Mouse (Mus musculus): ENCODE measurements around the gene Acsl5. TPM values are rescaled to one million over a fixed set of nuclear protein-coding genes. Genes with fewer than 3 reads are reported as not detected.

Acsl5 gene
- polyA plus RNA-seq, 2 experiments = 13.6 to 42.8 TPM

GRCm38 (mm10) chr19:55209084-55209483, 42.7 kb upstream of the Acsl5 start:
- H3K4me1 ChIP-seq (ENCODE audit: control insufficient read depth, insufficient read depth, low read length) = no peaks in the 10 kb centered on the region
- ATAC-seq (ENCODE audit: low FRiP score, low read depth) (no peak), DNase-seq (ENCODE audit: low spot score) (no peak)
- TF ChIP-seq POLR2A (IDR thresholded peaks at IDR 0.05; ENCODE audit: borderline replicate concordance, extremely low read depth, insufficient read depth, insufficient read length) = no peak
- H3K36me3 ChIP-seq (ENCODE audit: control insufficient read depth, insufficient read depth, low read length) = no peaks in the 10 kb centered on the region
- H3K27ac ChIP-seq (replicated peaks; ENCODE audit: low read depth, low read length) = no peak overlapping the region
- no peak overlapping the region for H3K9ac ChIP-seq (ENCODE audit: low read depth, low read length, severe bottlenecking)
- WGBS = 83% methylated on average over 3 of the region's 3 CpGs
- H3K4me3 ChIP-seq (replicated peaks; ENCODE audit: low read length) = no peak overlapping the region
- H3K9me3 ChIP-seq (ENCODE audit: control insufficient read depth, low read length) = no peaks in the 10 kb centered on the region
- H3K27me3 ChIP-seq (ENCODE audit: control insufficient read depth, insufficient read depth, low read length) = no peaks in the 10 kb centered on the region
- no peak overlapping the region for H3K4me2 ChIP-seq (replicated peaks; ENCODE audit: low read depth, low read length, severe bottlenecking)

GRCm38 (mm10) chr19:55211698-55212097, 40.0 kb upstream of the Acsl5 start:
- no peak for DNase-seq (ENCODE audit: low spot score)
- no peaks in the 10 kb centered on the region for H3K27me3 ChIP-seq (ENCODE audit: control insufficient read depth, insufficient read depth, low read length)
- WGBS = 91% methylated on average over 1 of the region's 1 CpGs
- H3K9me3 ChIP-seq (ENCODE audit: control insufficient read depth, low read length) = no peaks in the 10 kb centered on the region
- no peak overlapping the region for H3K4me3 ChIP-seq (replicated peaks; ENCODE audit: low read length)
- H3K4me2 ChIP-seq (replicated peaks; ENCODE audit: low read depth, low read length, severe bottlenecking) = no peak overlapping the region
- peaks cover 2% of the 10 kb centered on the region for H3K4me1 ChIP-seq (ENCODE audit: control insufficient read depth, insufficient read depth, low read length)
- no peak for TF ChIP-seq POLR2A (IDR thresholded peaks at IDR 0.05; ENCODE audit: borderline replicate concordance, extremely low read depth, insufficient read depth, insufficient read length)
- no peak overlapping the region for H3K27ac ChIP-seq (replicated peaks; ENCODE audit: low read depth, low read length)
- ATAC-seq (ENCODE audit: low FRiP score, low read depth) = no peak
- no peak overlapping the region for H3K9ac ChIP-seq (ENCODE audit: low read depth, low read length, severe bottlenecking)
- no peaks in the 10 kb centered on the region for H3K36me3 ChIP-seq (ENCODE audit: control insufficient read depth, insufficient read depth, low read length)

- ATAC-seq (ENCODE audit: low FRiP score, low read depth) (no peak), DNase-seq (ENCODE audit: low spot score) (no peak)
- H3K9me3 ChIP-seq (ENCODE audit: control insufficient read depth, low read length) = no peaks in the 10 kb centered on the region
- H3K27ac ChIP-seq (replicated peaks; ENCODE audit: low read depth, low read length) = no peak overlapping the region
- H3K4me1 ChIP-seq (ENCODE audit: control insufficient read depth, insufficient read depth, low read length) = peaks cover 3% of the 10 kb centered on the region
- no peak overlapping the region for H3K4me3 ChIP-seq (replicated peaks; ENCODE audit: low read length)
- H3K9ac ChIP-seq (ENCODE audit: low read depth, low read length, severe bottlenecking) = no peak overlapping the region
- TF ChIP-seq POLR2A (IDR thresholded peaks at IDR 0.05; ENCODE audit: borderline replicate concordance, extremely low read depth, insufficient read depth, insufficient read length) = no peak
- no peak overlapping the region for H3K4me2 ChIP-seq (replicated peaks; ENCODE audit: low read depth, low read length, severe bottlenecking)
- 72% methylated on average over 12 of the region's 12 CpGs for WGBS
- no peaks in the 10 kb centered on the region for H3K27me3 ChIP-seq (ENCODE audit: control insufficient read depth, insufficient read depth, low read length)
- no peaks in the 10 kb centered on the region for H3K36me3 ChIP-seq (ENCODE audit: control insufficient read depth, insufficient read depth, low read length)
Observed at GRCm38 (mm10) chr19:55213617-55214340, 38.0 kb upstream of the Acsl5 start.

- no peak for TF ChIP-seq POLR2A (IDR thresholded peaks at IDR 0.05; ENCODE audit: borderline replicate concordance, extremely low read depth, insufficient read depth, insufficient read length)
- no peaks in the 10 kb centered on the region for H3K27me3 ChIP-seq (ENCODE audit: control insufficient read depth, insufficient read depth, low read length)
- DNase-seq (ENCODE audit: low spot score) (no peak), ATAC-seq (ENCODE audit: low FRiP score, low read depth) (no peak)
- no peak overlapping the region for H3K4me3 ChIP-seq (replicated peaks; ENCODE audit: low read length)
- H3K4me2 ChIP-seq (replicated peaks; ENCODE audit: low read depth, low read length, severe bottlenecking) = no peak overlapping the region
- 84% methylated on average over 4 of the region's 4 CpGs for WGBS
- H3K36me3 ChIP-seq (ENCODE audit: control insufficient read depth, insufficient read depth, low read length) = no peaks in the 10 kb centered on the region
- no peaks in the 10 kb centered on the region for H3K9me3 ChIP-seq (ENCODE audit: control insufficient read depth, low read length)
- no peak overlapping the region for H3K9ac ChIP-seq (ENCODE audit: low read depth, low read length, severe bottlenecking)
- H3K27ac ChIP-seq (replicated peaks; ENCODE audit: low read depth, low read length) = no peak overlapping the region
- H3K4me1 ChIP-seq (ENCODE audit: control insufficient read depth, insufficient read depth, low read length) = peaks cover 5% of the 10 kb centered on the region
Observed at GRCm38 (mm10) chr19:55216876-55217275, 34.9 kb upstream of the Acsl5 start.

- Histone ChIP-seq H3K4me2 (replicated peaks; ENCODE audit: low read depth, low read length, severe bottlenecking) (no peak overlapping the region), H3K27ac (replicated peaks; ENCODE audit: low read depth, low read length) (no peak overlapping the region), H3K36me3 (ENCODE audit: control insufficient read depth, insufficient read depth, low read length) (no peaks in the 10 kb centered on the region), H3K4me1 (ENCODE audit: control insufficient read depth, insufficient read depth, low read length) (peaks cover 5% of the 10 kb centered on the region), H3K9ac (ENCODE audit: low read depth, low read length, severe bottlenecking) (no peak overlapping the region), H3K4me3 (replicated peaks; ENCODE audit: low read length) (no peak overlapping the region), H3K27me3 (ENCODE audit: control insufficient read depth, insufficient read depth, low read length) (no peaks in the 10 kb centered on the region), H3K9me3 (ENCODE audit: control insufficient read depth, low read length) (no peaks in the 10 kb centered on the region)
- TF ChIP-seq POLR2A (IDR thresholded peaks at IDR 0.05; ENCODE audit: borderline replicate concordance, extremely low read depth, insufficient read depth, insufficient read length) = no peak
- no peak for DNase-seq (ENCODE audit: low spot score)
- ATAC-seq (ENCODE audit: low FRiP score, low read depth) = no peak
- WGBS = 50% methylated on average over 9 of the region's 9 CpGs
Observed at GRCm38 (mm10) chr19:55217365-55217764, 34.4 kb upstream of the Acsl5 start.
